Mouse (Mus musculus) heart, adult 10 weeks (tissue): ENCODE results near the gene Uck1. TPM values are rescaled to one million over a fixed set of nuclear protein-coding genes. Genes with fewer than 3 reads are reported as not detected.

Experiments used
- polyA plus RNA-seq: library from polyadenylated mRNA; stranded (reverse); fragments of 350-450 nt; fragmentation: Illumina TruSeq; extraction: RNeasy Lipid Tissue Mini Kit (QIAGEN cat#74804); gene quantifications from one replicate; pipeline ENCODE4 v1.2.3, GENCODE M21; 2014; ENCODE audit warnings: low read depth, low replicate concordance

The Uck1 gene
- 30.1 TPM for polyA plus RNA-seq

GRCm38 (mm10) chr2:32259657-32260417 lies at the start of gene Uck1:
Gene Uck1, minus strand, starts transcription at chr2:32260159.

GRCm38 (mm10) chr2:32287923-32288367 lies 28.0 kb upstream of the Uck1 start, which contains the start of gene Swi5:
Gene Swi5, minus strand, starts transcription at chr2:32288075.

DNA sequence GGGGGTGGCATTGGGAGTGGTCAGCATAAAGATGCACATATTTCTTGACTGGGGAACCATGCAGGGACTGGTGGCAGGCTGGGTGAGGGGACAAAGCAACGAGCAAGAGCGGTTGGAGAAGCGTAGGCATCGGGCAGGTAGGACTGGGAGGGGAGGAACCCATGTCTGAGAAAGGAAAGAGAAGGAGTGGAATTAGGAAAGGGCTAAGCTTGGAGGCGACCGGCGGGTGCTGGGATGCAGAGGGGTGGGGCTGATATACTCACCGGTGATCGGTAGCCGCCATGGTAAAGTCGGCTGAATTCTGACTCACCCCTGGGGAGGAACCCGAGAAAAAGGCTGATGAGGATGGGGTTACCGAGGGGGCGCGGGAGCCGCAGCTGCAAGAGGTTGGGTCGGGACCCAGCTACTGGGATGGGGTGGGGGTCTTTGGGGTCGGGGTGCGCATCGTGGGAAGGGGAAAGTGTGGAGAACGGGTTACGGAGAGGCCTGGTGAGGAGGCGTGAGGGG lies 27.4 kb upstream of the Uck1 start, which contains the start of gene Golga2:
TSS of gene Golga2 (plus strand) at position 51 of the 507 bp plus-strand sequence.

DNA sequence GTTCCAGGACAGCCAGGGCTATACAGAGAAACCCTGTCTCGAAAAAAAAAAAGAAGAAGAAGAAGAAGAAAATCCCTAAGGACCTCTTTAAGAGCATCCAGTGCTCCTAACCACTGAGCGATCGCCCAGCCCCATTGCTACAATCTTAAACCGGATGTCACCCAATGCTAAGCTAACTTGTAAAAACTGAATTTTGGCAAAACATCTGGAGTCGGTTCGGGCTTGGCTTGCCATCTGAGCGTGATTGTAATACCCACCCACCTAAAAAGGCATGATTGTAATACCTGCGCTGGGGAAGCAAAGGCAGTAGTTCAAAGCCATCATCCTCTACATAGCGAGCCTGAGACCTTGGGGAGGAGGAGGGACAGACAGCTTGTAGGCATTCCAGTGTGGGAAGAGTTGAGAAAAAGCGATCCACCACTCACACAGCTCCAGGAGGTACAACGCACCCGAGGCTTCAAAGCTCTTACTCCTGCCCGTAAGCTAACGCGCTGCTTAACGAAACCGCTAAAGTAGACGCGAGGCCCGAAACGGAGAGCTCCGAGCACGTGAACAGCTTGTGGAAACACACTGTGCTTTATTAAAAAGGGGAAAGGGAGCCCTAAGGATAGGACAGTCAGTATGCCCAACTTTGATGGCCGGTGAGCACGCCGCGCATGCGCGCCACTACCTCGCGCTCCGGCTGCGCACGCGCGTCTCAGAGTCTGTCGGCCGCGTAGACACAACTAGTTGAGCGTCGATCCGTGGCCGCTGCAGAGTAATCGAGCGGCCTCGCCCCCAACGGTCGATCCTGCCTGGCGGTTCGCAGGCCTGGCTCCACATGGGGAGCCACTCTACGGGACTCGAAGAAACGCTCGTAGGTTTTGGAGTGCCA lies 23.8 kb downstream of the Uck1 start, which contains the start of gene Pomt1:
TSS of gene Pomt1 (plus strand) at position 705 of the 874 bp plus-strand sequence.

Other genes starting within 250 kb of the Uck1 start
- 17.0 TPM for gene Fam78a, start 175.3 kb downstream of the Uck1 start, polyA plus RNA-seq
- 35.4 TPM for gene Plpp7, start 164.6 kb downstream of the Uck1 start, polyA plus RNA-seq
- gene Prrc2b, start 109.1 kb downstream of the Uck1 start, polyA plus RNA-seq = 48.3 TPM
- 14.1 TPM for gene Pomt1, start 23.6 kb downstream of the Uck1 start, polyA plus RNA-seq
- gene Golga2, start 27.2 kb upstream of the Uck1 start, polyA plus RNA-seq = 65.1 TPM
- gene Swi5, start 27.9 kb upstream of the Uck1 start, polyA plus RNA-seq = 396 TPM
- 53.9 TPM for gene Ciz1, start 92.2 kb upstream of the Uck1 start, polyA plus RNA-seq
- 7.4 TPM for gene Dnm1, start 93.2 kb upstream of the Uck1 start, polyA plus RNA-seq
- 56.1 TPM for gene 1110008P14Rik, start 121.8 kb upstream of the Uck1 start, polyA plus RNA-seq
- 9.4 TPM for gene Lcn2, start 128.1 kb upstream of the Uck1 start, polyA plus RNA-seq
- 75.8 TPM for gene Ptges2, start 135.7 kb upstream of the Uck1 start, polyA plus RNA-seq
- 2.4 TPM for gene Naif1, start 190.3 kb upstream of the Uck1 start, polyA plus RNA-seq
- gene Slc25a25, start 191.3 kb upstream of the Uck1 start, polyA plus RNA-seq = 7.5 TPM